Mouse (Mus musculus) spleen, adult 2 months (tissue): ENCODE measurements around the gene Glb1. TPM values are rescaled to one million over a fixed set of nuclear protein-coding genes. Genes with fewer than 3 reads are reported as not detected.

Experiments
- DNase-seq, 2 experiments: peaks; one replicate each; pipeline versions ENCODE4 v3.0.0 to v3.0.0-alpha.2; 2012 to 2021; ENCODE audit warnings: low spot score in 2 of 2, low read depth in 1 of 2
- H3K27ac ChIP-seq: fragments of 200-500 bp; 2 replicates; pipeline ENCODE4 v1.5.1; 2012; ENCODE audit warnings: low read length, inconsistent platforms; ENCODE audit not compliant: insufficient read depth
- H3K27me3 ChIP-seq: fragments of 200-500 bp; 2 replicates; pipeline ENCODE4 v1.6.1; 2012; ENCODE audit warnings: mild to moderate bottlenecking, moderate library complexity, low read length, inconsistent platforms; ENCODE audit not compliant: control insufficient read depth, insufficient read depth
- H3K36me3 ChIP-seq: fragments of 200-500 bp; 2 replicates; pipeline ENCODE4 v1.6.1; 2012; ENCODE audit warnings: mild to moderate bottlenecking, low read length, inconsistent platforms; ENCODE audit not compliant: control insufficient read depth, insufficient read depth
- H3K4me1 ChIP-seq: fragments of 200-500 bp; 2 replicates; pipeline ENCODE4 v1.6.1; 2011; ENCODE audit warnings: inconsistent platforms; ENCODE audit not compliant: control insufficient read depth, insufficient read depth, insufficient read length
- H3K4me3 ChIP-seq: fragments of 200-500 bp; 2 replicates; pipeline ENCODE4 v1.5.1; 2011; ENCODE audit warnings: mild to moderate bottlenecking, inconsistent platforms; ENCODE audit not compliant: insufficient read depth, insufficient read length; ENCODE audit errors: extremely low read depth
- CTCF ChIP-seq: fragments of 200-500 bp; IDR thresholded peaks from 2 replicates; pipeline ENCODE4 v1.5.1; 2011; ENCODE audit warnings: mild to moderate bottlenecking, inconsistent platforms; ENCODE audit not compliant: insufficient read depth, insufficient read length, insufficient replicate concordance; ENCODE audit errors: extremely low read depth
- POLR2A ChIP-seq: fragments of 200-500 bp; IDR thresholded peaks from 2 replicates; pipeline ENCODE4 v1.6.1; 2011; ENCODE audit warnings: low read depth, low read length, inconsistent platforms
- WGBS: fragments of 180-500 bp; shearing (Covaris S2); methylation state at CpG from one replicate; pipeline ENCODE4 v1.1.7; 2018; 5-methylcytosine and 5-hydroxymethylcytosine counted together
- polyA plus RNA-seq: library from polyadenylated mRNA; depleted of rRNA; stranded (reverse); fragments of >200 nt; gene quantifications from 2 replicates; pipeline ENCODE4 v1.2.3, GENCODE M21; 2012

Glb1 gene
- polyA plus RNA-seq, 1 experiment: 21.8 TPM

- no peak overlapping the region for H3K27ac ChIP-seq
- H3K36me3 ChIP-seq: no peaks in the 10 kb centered on the region
- no peak for TF ChIP-seq POLR2A
- peak; percentile 73; the same call in 1 of the 2 replicates for TF ChIP-seq CTCF
- DNase-seq: peak; percentile 31 to 65
- H3K4me3 ChIP-seq: no peak overlapping the region
- H3K4me1 ChIP-seq: peaks cover 2% of the 10 kb centered on the region; the same call in 1 of the 2 replicates
- 10% methylated on average over 11 of the region's 11 CpGs for WGBS
- no peaks in the 10 kb centered on the region for H3K27me3 ChIP-seq
Measured at GRCm38 (mm10) chr9:114498218-114498617, 97.3 kb downstream of the Glb1 start.

- no peak for TF ChIP-seq POLR2A
- TF ChIP-seq CTCF: peak; percentile 19; the same call in 1 of the 2 replicates
- Histone ChIP-seq H3K4me3 (no peak overlapping the region), H3K36me3 (no peaks in the 10 kb centered on the region), H3K27ac (no peak overlapping the region), H3K4me1 (peaks cover 2% of the 10 kb centered on the region; the same call in 1 of the 2 replicates), H3K27me3 (no peaks in the 10 kb centered on the region)
- WGBS: 27% methylated on average over 15 of the region's 15 CpGs
- no peak for DNase-seq
Measured at GRCm38 (mm10) chr9:114499783-114500515, 99.1 kb downstream of the Glb1 start.

GRCm38 (mm10) chr9:114501111-114501510 is 100.2 kb downstream of the Glb1 start:
- no peaks in the 10 kb centered on the region for H3K36me3 ChIP-seq
- DNase-seq: no peak
- WGBS: 75% methylated on average over 7 of the region's 7 CpGs
- no peak overlapping the region for H3K27ac ChIP-seq
- TF ChIP-seq CTCF: no peak
- TF ChIP-seq POLR2A: no peak
- no peak overlapping the region for H3K4me3 ChIP-seq
- H3K4me1 ChIP-seq: no peaks in the 10 kb centered on the region
- no peaks in the 10 kb centered on the region for H3K27me3 ChIP-seq

GRCm38 (mm10) chr9:114501913-114502312 is 101.0 kb downstream of the Glb1 start:
- H3K27ac ChIP-seq: no peak overlapping the region
- no peak for DNase-seq
- H3K27me3 ChIP-seq: no peaks in the 10 kb centered on the region
- 94% methylated on average over 11 of the region's 11 CpGs for WGBS
- H3K4me1 ChIP-seq: no peaks in the 10 kb centered on the region
- H3K4me3 ChIP-seq: no peak overlapping the region
- H3K36me3 ChIP-seq: no peaks in the 10 kb centered on the region
- no peak for TF ChIP-seq CTCF
- no peak for TF ChIP-seq POLR2A

- H3K36me3 ChIP-seq: no peaks in the 10 kb centered on the region
Measured at GRCm38 (mm10) chr9:114502711-114503427, 102.0 kb downstream of the Glb1 start.

GRCm38 (mm10) chr9:114504816-114505215 is 103.9 kb downstream of the Glb1 start, which contains the start of gene Ccr4:
TSS of gene Ccr4 (minus strand) at chr9:114504916.
- Histone ChIP-seq H3K4me1 (peaks cover 2% of the 10 kb centered on the region), H3K27me3 (no peaks in the 10 kb centered on the region), H3K27ac (no peak within 1 kb of the TSS), H3K36me3 (no peaks in the 10 kb centered on the region), H3K4me3 (no peak within 1 kb of the TSS)
- 91% methylated on average over 9 of the region's 9 CpGs for WGBS
- TF ChIP-seq POLR2A (no peak), CTCF (no peak)
- no peak for DNase-seq

More at GRCm38 (mm10) chr9:114502711-114503427, 102.0 kb downstream of the Glb1 start:
- DNase-seq: no peak
- no peaks in the 10 kb centered on the region for H3K27me3 ChIP-seq
- TF ChIP-seq CTCF: no peak
- TF ChIP-seq POLR2A: no peak
- WGBS: 78% methylated on average over 15 of the region's 15 CpGs
- no peak overlapping the region for H3K27ac ChIP-seq
- H3K4me3 ChIP-seq: no peak overlapping the region
- H3K4me1 ChIP-seq: no peaks in the 10 kb centered on the region
